Mouse (Mus musculus) liver, embryonic 14.5 days (tissue): Measurements from ENCODE around the gene Fam163a. TPM values are rescaled to one million over a fixed set of nuclear protein-coding genes. Genes with fewer than 3 reads are reported as not detected.
"Not testable (repeated sequence)": the region's sequence is repeated elsewhere in the genome, so short reads cannot be mapped to it uniquely, and the experiment has no call there.

Source experiments
- ATAC-seq: fragments of 200-750 bp; cut with Nextera tagmentation; 2 replicates; pipeline ENCODE4 v1.8.0; 2017; ENCODE audit warnings: moderate number of reproducible peaks, mild to moderate bottlenecking, moderate library complexity; ENCODE audit not compliant: insufficient read depth
- DNase-seq, 3 experiments: peaks; one replicate each; pipeline ENCODE4 v3.0.0-alpha.2; 2012 to 2013; ENCODE audit warnings: low read depth in 3 of 3, low spot score in 3 of 3
- H3K27ac ChIP-seq: fragments of 300-500 bp; sonication (generic); 2 replicates; pipeline ENCODE4 v1.5.1; 2014; ENCODE audit warnings: moderate library complexity, mild to moderate bottlenecking, control low read depth, inconsistent platforms
- H3K27me3 ChIP-seq: fragments of 300-500 bp; sonication (generic); 2 replicates; pipeline ENCODE4 v1.6.1; 2014; ENCODE audit warnings: mild to moderate bottlenecking, low read length, moderate library complexity; ENCODE audit not compliant: control insufficient read depth, insufficient read depth
- H3K36me3 ChIP-seq: fragments of 300-500 bp; sonication (generic); replicated peaks from 2 replicates; pipeline ENCODE4 v1.6.1; 2014; ENCODE audit warnings: low read depth; ENCODE audit not compliant: control insufficient read depth, insufficient read depth
- H3K4me1 ChIP-seq, 2 experiments: fragments of 200-500 bp in 1 of 2; fragments of 300-500 bp in 1 of 2; sonication (generic) in 1 of 2; replicated peaks; 2 replicates each; pipeline ENCODE4 v1.6.1; 2012 to 2014; ENCODE audit warnings: antibody characterized with exemption in 1 of 2, inconsistent platforms in 1 of 2, low read length in 1 of 2; ENCODE audit not compliant: control insufficient read depth in 2 of 2, insufficient read depth in 2 of 2
- H3K4me2 ChIP-seq: fragments of 300-500 bp; sonication (generic); 2 replicates; pipeline ENCODE4 v1.6.1; 2014; ENCODE audit warnings: low read depth, mild to moderate bottlenecking, control low read depth, moderate library complexity
- H3K4me3 ChIP-seq, 2 experiments: fragments of 200-500 bp in 1 of 2; fragments of 300-500 bp in 1 of 2; sonication (generic) in 1 of 2; 2 replicates each; pipeline ENCODE4 v1.5.1; 2012 to 2014; ENCODE audit warnings: low read depth in 2 of 2, low read length in 2 of 2, mild to moderate bottlenecking in 2 of 2, control low read depth in 1 of 2, inconsistent platforms in 1 of 2, moderate library complexity in 1 of 2; ENCODE audit not compliant: insufficient read depth in 1 of 2
- H3K9ac ChIP-seq: fragments of 300-500 bp; sonication (generic); replicated peaks from 2 replicates; pipeline ENCODE4 v1.6.1; 2014; ENCODE audit warnings: mild to moderate bottlenecking, control low read depth, moderate library complexity
- H3K9me3 ChIP-seq: fragments of 300-500 bp; sonication (generic); 2 replicates; pipeline ENCODE4 v1.6.1; 2016; ENCODE audit warnings: low read length, mixed read lengths; ENCODE audit not compliant: control insufficient read depth
- CTCF ChIP-seq: IDR thresholded peaks from 2 replicates; pipeline ENCODE4 v1.5.1; 2016; ENCODE audit warnings: antibody characterized with exemption, low read depth, control low read depth
- EP300 ChIP-seq: IDR thresholded peaks from 2 replicates; pipeline ENCODE4 v1.6.1; 2016; ENCODE audit warnings: antibody characterized with exemption, low read depth
- WGBS: fragments of 180-500 bp; shearing (Covaris S2); extraction: QIAGEN DNeasy Blood & Tissue Kit; methylation state at CpG from one replicate; pipeline ENCODE4 v1.1.7; 2014; ENCODE audit not compliant: insufficient replicate concordance; 5-methylcytosine and 5-hydroxymethylcytosine counted together
- polyA plus RNA-seq, 2 experiments: library from polyadenylated mRNA; depleted of rRNA in 1 of 2; stranded (reverse) in 1 of 2; unstranded in 1 of 2; fragments of >200 nt; fragmentation: Nextera tagmentation in 1 of 2; extraction: Ambion mirVana in 1 of 2; gene quantifications; 2 replicates each; pipeline versions ENCODE4 v1.2.1 to v1.2.3; 2012 to 2014

Gene Fam163a
- polyA plus RNA-seq (2012; rRNA removed) (0.01 TPM in 2 replicates), polyA plus RNA-seq (2014; fragmentation: Nextera tagmentation; extraction: Ambion mirVana) (not detected in 2 replicates)

DNA sequence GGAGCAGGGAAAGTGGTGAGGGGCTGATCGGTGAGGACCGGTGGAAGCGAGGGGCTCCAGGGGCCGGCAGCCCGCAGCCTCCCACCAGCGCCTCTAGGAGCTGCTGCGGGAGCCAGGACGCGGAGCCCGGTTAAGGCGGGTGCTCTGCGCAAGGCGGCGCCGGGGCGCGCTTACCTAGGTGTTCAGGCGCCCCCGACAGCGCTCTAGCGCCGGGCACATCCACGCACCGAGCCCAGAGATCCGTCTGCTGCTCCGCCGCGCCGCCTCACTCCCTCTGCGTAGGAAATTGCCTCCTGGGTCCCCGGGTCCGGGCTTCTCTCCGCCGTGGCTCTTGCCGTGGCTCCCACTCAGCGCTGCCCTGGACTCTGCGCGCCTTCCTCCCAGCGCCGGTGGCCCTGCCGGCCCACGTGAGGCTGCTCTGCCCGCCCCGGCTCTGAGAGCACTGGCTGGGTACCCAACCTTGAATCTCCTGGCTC lies at the start of gene Fam163a:
Gene Fam163a (minus strand): TSS at position 371 of the 476 bp plus-strand sequence.
- no peak for TF ChIP-seq EP300
- no peak for TF ChIP-seq CTCF
- no peak for DNase-seq
- H3K4me3 ChIP-seq, result peak within 1 kb of the TSS in 1 of 2 experiments; percentile 13; a peak in 1 of 4 replicates
- peaks cover 59% of the 10 kb centered on the region for H3K27me3 ChIP-seq
- H3K27ac ChIP-seq, result no peak within 1 kb of the TSS
- no peaks in the 10 kb centered on the region for H3K36me3 ChIP-seq
- no peaks in the 10 kb centered on the region for H3K4me1 ChIP-seq
- H3K9me3 ChIP-seq, result no peaks in the 10 kb centered on the region; the same call in 1 of the 2 replicates
- no peak within 1 kb of the TSS for H3K9ac ChIP-seq
- no peak for ATAC-seq
- peak within 1 kb of the TSS; percentile 28 for H3K4me2 ChIP-seq
- 2% methylated on average over 43 of the region's 44 CpGs for WGBS

- not testable (repeated sequence) for H3K4me3 ChIP-seq, H3K4me2 ChIP-seq, H3K4me1 ChIP-seq, ATAC-seq, H3K27me3 ChIP-seq, H3K27ac ChIP-seq, H3K9ac ChIP-seq, H3K9me3 ChIP-seq, H3K36me3 ChIP-seq, DNase-seq
- WGBS, result 66% methylated on average over 4 of the region's 4 CpGs
Measured at GRCm38 (mm10) chr1:156251096-156251495, 46.3 kb upstream of the Fam163a start.

- WGBS, result 62% methylated on average over 3 of the region's 3 CpGs
- no peak for TF ChIP-seq CTCF
- TF ChIP-seq EP300, result no peak
- H3K9ac ChIP-seq, result no peak overlapping the region
- H3K36me3 ChIP-seq, result no peaks in the 10 kb centered on the region
- no peaks in the 10 kb centered on the region for H3K9me3 ChIP-seq
- H3K4me2 ChIP-seq, result no peak overlapping the region
- no peak overlapping the region for H3K27ac ChIP-seq
- ATAC-seq, result no peak
- no peaks in the 10 kb centered on the region for H3K4me1 ChIP-seq
- no peak overlapping the region for H3K4me3 ChIP-seq
- no peak for DNase-seq
- no peaks in the 10 kb centered on the region for H3K27me3 ChIP-seq
Measured at GRCm38 (mm10) chr1:156247893-156248292, 43.1 kb upstream of the Fam163a start.

DNA sequence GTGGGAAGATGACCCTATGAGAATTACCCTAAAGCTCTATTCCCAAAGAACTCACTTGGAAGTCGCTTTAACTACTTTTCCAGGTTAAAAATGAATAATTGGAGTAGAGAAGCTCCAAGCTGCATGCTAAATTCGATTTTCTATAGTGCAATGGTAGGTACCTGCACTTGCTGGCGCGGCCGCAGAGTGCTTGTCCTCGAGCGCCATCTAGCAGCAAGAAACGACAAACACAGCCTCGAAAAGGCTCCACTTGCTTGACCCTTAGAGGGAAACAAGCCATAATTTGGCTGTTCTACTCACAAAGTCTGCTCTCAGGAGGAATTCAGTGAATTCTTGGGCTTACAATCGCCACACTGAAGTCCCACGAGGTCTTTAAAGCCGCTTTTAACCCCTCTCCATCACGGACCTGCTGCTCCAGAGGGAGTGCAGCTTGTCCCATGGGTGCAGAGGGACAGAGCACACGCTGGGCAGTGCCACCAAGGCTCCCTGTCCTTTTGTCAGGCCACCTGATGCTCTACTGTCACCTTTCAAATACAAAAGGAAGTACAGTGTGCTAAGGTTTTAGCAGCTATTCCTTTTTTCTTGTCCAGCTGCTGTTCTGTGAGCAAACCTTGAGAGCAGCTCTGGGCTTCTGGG lies 37.0 kb upstream of the Fam163a start:
- peak; percentile 59; the same call in 1 of the 2 replicates for ATAC-seq
- 8% methylated on average over 14 of the region's 14 CpGs for WGBS

DNA sequence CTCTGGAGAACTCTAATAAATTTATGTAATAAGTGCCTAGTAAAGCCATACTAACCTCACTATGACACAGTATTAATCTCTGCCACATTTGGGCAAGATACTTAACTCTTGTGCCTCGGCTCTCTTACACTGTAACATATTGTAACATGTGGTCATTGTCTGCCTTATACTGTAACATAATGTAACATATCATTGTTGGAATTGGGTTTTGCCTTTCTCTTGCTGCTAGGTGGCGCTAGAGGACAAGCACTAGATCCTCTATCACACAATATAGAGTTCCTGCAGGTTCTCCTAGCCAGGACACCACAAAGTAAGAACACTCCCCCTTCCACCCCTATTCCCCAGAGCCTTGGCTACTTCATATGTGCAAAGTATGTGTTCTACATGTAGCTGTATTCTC lies 36.2 kb upstream of the Fam163a start:
- no peak overlapping the region for H3K27ac ChIP-seq
- TF ChIP-seq EP300 (no peak), CTCF (peak; percentile 80)
- no peak overlapping the region for H3K4me3 ChIP-seq
- ATAC-seq, result peak; percentile 52; the same call in 1 of the 2 replicates
- WGBS, result 14% methylated on average over 2 of the region's 2 CpGs
- no peaks in the 10 kb centered on the region for H3K36me3 ChIP-seq
- no peak overlapping the region for H3K4me2 ChIP-seq
- DNase-seq, result peak in 2 of 3 experiments; percentile 54 to 58
- no peaks in the 10 kb centered on the region for H3K27me3 ChIP-seq
- no peaks in the 10 kb centered on the region for H3K9me3 ChIP-seq
- H3K4me1 ChIP-seq, result no peaks in the 10 kb centered on the region
- no peak overlapping the region for H3K9ac ChIP-seq

More for the DNA sequence above, 37.0 kb upstream of the Fam163a start:
- no peak overlapping the region for H3K27ac ChIP-seq
- no peaks in the 10 kb centered on the region for H3K27me3 ChIP-seq
- no peak overlapping the region for H3K4me3 ChIP-seq
- H3K4me1 ChIP-seq, result no peaks in the 10 kb centered on the region
- H3K9ac ChIP-seq, result no peak overlapping the region
- no peak overlapping the region for H3K4me2 ChIP-seq
- DNase-seq, result peak in 1 of 3 experiments; percentile 47
- H3K9me3 ChIP-seq, result no peaks in the 10 kb centered on the region
- TF ChIP-seq EP300, result no peak
- TF ChIP-seq CTCF, result peak; percentile 95
- H3K36me3 ChIP-seq, result no peaks in the 10 kb centered on the region
